Mouse (Mus musculus): Measurements from ENCODE around the gene Phf11c.
"Not testable (repeated sequence)": the region's sequence is repeated elsewhere in the genome, so short reads cannot be mapped to it uniquely, and the experiment has no call there.

Phf11c gene

GRCm38 (mm10) chr14:59395281-59395680 is at the start of gene Phf11c:
Phf11c (minus strand) TSS chr14:59395381.
- no peak for DNase-seq (ENCODE audit: low spot score)

GRCm38 (mm10) chr14:59441472-59441805 is 46.3 kb upstream of the Phf11c start:
- DNase-seq (ENCODE audit: low spot score) = no peak

GRCm38 (mm10) chr14:59440558-59441471 is 45.6 kb upstream of the Phf11c start, which contains the start of the genes Setdb2 and Cab39l:
Setdb2 (minus strand) TSS chr14:59440884.
Cab39l (plus strand) TSS chr14:59440972.
- peak; percentile 97 for DNase-seq (ENCODE audit: low spot score)

GRCm38 (mm10) chr14:59440039-59440438 is 44.9 kb upstream of the Phf11c start:
- no peak for DNase-seq (ENCODE audit: low spot score)

- DNase-seq (ENCODE audit: low spot score) = no peak
Measured at GRCm38 (mm10) chr14:59438505-59438904, 43.3 kb upstream of the Phf11c start.

GRCm38 (mm10) chr14:59437398-59437797 is 42.2 kb upstream of the Phf11c start:
- no peak for DNase-seq (ENCODE audit: low spot score)

- no peak for DNase-seq (ENCODE audit: low spot score)
Measured at GRCm38 (mm10) chr14:59435206-59435605, 40.0 kb upstream of the Phf11c start.

GRCm38 (mm10) chr14:59433902-59434301 is 38.7 kb upstream of the Phf11c start:
- DNase-seq (ENCODE audit: low spot score) = no peak

GRCm38 (mm10) chr14:59430556-59430955 is 35.4 kb upstream of the Phf11c start:
- DNase-seq (ENCODE audit: low spot score) = no peak

- no peak for DNase-seq (ENCODE audit: low spot score)
Measured at GRCm38 (mm10) chr14:59422912-59423663, 27.9 kb upstream of the Phf11c start.

- no peak for DNase-seq (ENCODE audit: low spot score)
Measured at GRCm38 (mm10) chr14:59418171-59418570, 23.0 kb upstream of the Phf11c start.

- not testable (repeated sequence) for DNase-seq (ENCODE audit: low spot score)
Measured at GRCm38 (mm10) chr14:59414979-59415378, 19.8 kb upstream of the Phf11c start.

GRCm38 (mm10) chr14:59396999-59397398 is 1.8 kb upstream of the Phf11c start:
- no peak for DNase-seq (ENCODE audit: low spot score)

- DNase-seq (ENCODE audit: low spot score) = not testable (repeated sequence)
Measured at GRCm38 (mm10) chr14:59390181-59390580, 5.0 kb downstream of the Phf11c start.

GRCm38 (mm10) chr14:59389532-59389931 is 5.6 kb downstream of the Phf11c start:
- no peak for DNase-seq (ENCODE audit: low spot score)

- DNase-seq (ENCODE audit: low spot score) = peak; percentile 41
Measured at GRCm38 (mm10) chr14:59370348-59371068, 24.7 kb downstream of the Phf11c start.

- DNase-seq (ENCODE audit: low spot score) = no peak
Measured at GRCm38 (mm10) chr14:59366386-59367105, 28.6 kb downstream of the Phf11c start.

- no peak for DNase-seq (ENCODE audit: low spot score)
Measured at GRCm38 (mm10) chr14:59365244-59365644, 29.9 kb downstream of the Phf11c start, which contains the start of gene Phf11d. Phf11d (minus strand) TSS chr14:59365470.

- DNase-seq (ENCODE audit: low spot score) = not testable (repeated sequence)
Measured at GRCm38 (mm10) chr14:59341189-59341588, 54.0 kb downstream of the Phf11c start, which contains the start of gene Phf11b. Phf11b (minus strand) TSS chr14:59341351.

GRCm38 (mm10) chr14:59339541-59339940 is 55.6 kb downstream of the Phf11c start:
- no peak for DNase-seq (ENCODE audit: low spot score)

GRCm38 (mm10) chr14:59336056-59336455 is 59.1 kb downstream of the Phf11c start:
- DNase-seq (ENCODE audit: low spot score) = not testable (repeated sequence)
